Mouse (Mus musculus) CD8-positive naive resting alpha-beta T cell, adult 2 months (primary cell): Measurements from ENCODE around the gene Smoc1.

Source experiments
- DNase-seq, 2 experiments: peaks; one replicate each; pipeline ENCODE4 v3.0.0; 2022; ENCODE audit warnings: low read depth in 2 of 2, low spot score in 2 of 2

The Smoc1 gene

GRCm38 (mm10) chr12:81163131-81163530 is 136.5 kb downstream of the Smoc1 start:
- no peak for DNase-seq

GRCm38 (mm10) chr12:81163566-81163965 is 137.0 kb downstream of the Smoc1 start:
- no peak for DNase-seq

GRCm38 (mm10) chr12:81166092-81166491 is 139.5 kb downstream of the Smoc1 start:
- DNase-seq = no peak

GRCm38 (mm10) chr12:81166615-81167014 is 140.0 kb downstream of the Smoc1 start:
- no peak for DNase-seq

- no peak for DNase-seq
These were observed 140.5 kb downstream of the Smoc1 start for GRCm38 (mm10) chr12:81167142-81167541.

GRCm38 (mm10) chr12:81168031-81168430 is 141.4 kb downstream of the Smoc1 start:
- DNase-seq = no peak

- no peak for DNase-seq
These were observed 141.9 kb downstream of the Smoc1 start for GRCm38 (mm10) chr12:81168494-81168893.

- no peak for DNase-seq
These were observed 143.5 kb downstream of the Smoc1 start for GRCm38 (mm10) chr12:81170076-81170475.

GRCm38 (mm10) chr12:81173011-81173410 is 146.4 kb downstream of the Smoc1 start:
- no peak for DNase-seq

- DNase-seq = no peak
These were observed 147.3 kb downstream of the Smoc1 start for GRCm38 (mm10) chr12:81173893-81174292.

- DNase-seq = no peak
These were observed 148.6 kb downstream of the Smoc1 start for GRCm38 (mm10) chr12:81175252-81175651.

GRCm38 (mm10) chr12:81182073-81182472 is 155.5 kb downstream of the Smoc1 start:
- DNase-seq = peak; percentile 7 to 17

GRCm38 (mm10) chr12:81184967-81185366 is 158.4 kb downstream of the Smoc1 start:
- no peak for DNase-seq

- no peak for DNase-seq
These were observed 159.5 kb downstream of the Smoc1 start for GRCm38 (mm10) chr12:81186081-81186480.

- no peak for DNase-seq
These were observed 160.1 kb downstream of the Smoc1 start for GRCm38 (mm10) chr12:81186668-81187067.

GRCm38 (mm10) chr12:81188423-81188822 is 161.8 kb downstream of the Smoc1 start:
- DNase-seq = no peak

GRCm38 (mm10) chr12:81188996-81189395 is 162.4 kb downstream of the Smoc1 start:
- DNase-seq = no peak

GRCm38 (mm10) chr12:81189636-81190035 is 163.0 kb downstream of the Smoc1 start:
- no peak for DNase-seq

- no peak for DNase-seq
These were observed 167.4 kb downstream of the Smoc1 start for GRCm38 (mm10) chr12:81193968-81194367.

GRCm38 (mm10) chr12:81197468-81198075 is 171.0 kb downstream of the Smoc1 start:
- no peak for DNase-seq

GRCm38 (mm10) chr12:81199280-81199955 is 172.8 kb downstream of the Smoc1 start:
- DNase-seq = no peak

- DNase-seq = no peak
These were observed 176.6 kb downstream of the Smoc1 start for GRCm38 (mm10) chr12:81203226-81203625.
